Comparison of ENCODE assay signal across 8 mouse cellular contexts in the genomic region with DNA sequence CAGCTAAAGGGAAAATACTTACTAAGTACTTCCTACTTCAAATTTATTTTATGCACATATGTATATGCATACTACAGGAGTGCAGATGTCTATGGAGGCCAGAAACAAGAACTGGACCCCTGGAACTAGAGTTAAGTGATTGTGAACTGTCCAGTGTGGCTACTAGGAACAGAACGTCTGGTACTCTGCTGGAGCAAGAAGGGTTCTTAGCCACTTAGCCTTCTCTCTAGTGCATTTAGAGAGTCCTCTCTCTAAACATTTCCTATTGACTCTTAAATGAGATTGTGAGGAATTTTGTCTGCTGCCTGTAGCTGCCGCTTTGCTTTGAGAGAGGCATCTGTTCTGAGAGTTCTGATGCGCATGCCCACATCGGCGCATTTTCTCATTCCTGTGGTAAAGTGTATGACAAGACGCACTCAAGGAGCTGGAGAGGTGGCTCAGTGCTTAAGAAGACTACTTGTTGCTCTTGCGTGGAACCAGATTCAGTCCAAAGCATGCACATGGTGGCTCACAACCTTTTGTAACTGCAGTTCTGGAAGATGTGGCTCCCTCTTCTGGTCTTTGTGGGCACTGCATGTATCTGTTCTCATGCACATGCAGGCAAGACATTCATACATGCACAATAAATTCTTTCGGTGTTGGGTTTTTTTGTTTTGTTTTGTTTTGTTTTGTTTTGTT.
A peak's percentile ranks its signal among the peaks of the same experiment; 100 is the strongest.
DNase-seq lines count a peak whose midpoint lies in the region; ATAC-seq and TF ChIP-seq lines count a peak whose summit lies in the region.
"Had no signal": no experiment of that assay in that cellular context is flagged by ENCODE, and none has a peak within 500 bp of the region (broad histone marks: within the 10 kb centered on the region; RNA-seq: fewer than 3 reads in every experiment).

No protein-coding gene starts in this region.

- peak; percentile 17 to 55 (median 40); a peak in 5 of 6 replicates for TF ChIP-seq CTCF in MEL (IDR thresholded peaks at IDR 0.05 in 2 of 3, conservative IDR thresholded peaks at IDR 0.05 in 1 of 3; ENCODE audit: control insufficient read depth in 1 of 3, insufficient read depth in 1 of 3, low read depth in 2 of 3, low read length in 3 of 3, poor library complexity in 1 of 3, severe bottlenecking in 1 of 3)

- H3K4me1 ChIP-seq in MEL (ENCODE audit: control insufficient read depth in 1 of 2, insufficient read depth in 2 of 2, low read length in 2 of 2): no peaks in the 10 kb centered on the region

- H3K4me3 ChIP-seq in MEL (ENCODE audit: control insufficient read depth in 1 of 2, insufficient read depth in 1 of 2, low read depth in 2 of 2, low read length in 2 of 2): no peak overlapping the region
- H3K4me3 ChIP-seq: lung, embryonic 15.5 days had no signal

- DNase-seq in left cerebral cortex, adult 18-20 months (ENCODE audit: low spot score in 2 of 2): peak; percentile 3 to 38
- DNase-seq in left cerebral cortex, adult 8-10 months (ENCODE audit: low spot score in 2 of 2): no peak
- peak; percentile 32 for DNase-seq in MEL (ENCODE audit: low read depth, low spot score)
- DNase-seq in adrenal gland, postnatal 10 days: peak; percentile 67
- DNase-seq in frontal cortex, postnatal 25 days (ENCODE audit: low spot score in 2 of 2): peak; percentile 7 to 17
- DNase-seq in lung, postnatal 25 days (ENCODE audit: low spot score): peak; percentile 82

- H3K9me3 ChIP-seq in MEL (replicated peaks; ENCODE audit: insufficient read depth, low read length): no peaks in the 10 kb centered on the region
- H3K9me3 ChIP-seq: lung, embryonic 15.5 days had no signal

- peak; percentile 24 for TF ChIP-seq RAD21 in MEL (IDR thresholded peaks at IDR 0.05; ENCODE audit: low read depth, low read length)

- TF ChIP-seq EP300 in MEL (IDR thresholded peaks at IDR 0.05; ENCODE audit: low read depth in 1 of 2, low read length in 2 of 2): no peak

- H3K27ac ChIP-seq in MEL (ENCODE audit: control insufficient read depth, low read depth, low read length): no peak overlapping the region
- H3K27ac ChIP-seq: lung, embryonic 15.5 days had no signal

- H3K9ac ChIP-seq in MEL (ENCODE audit: control insufficient read depth, low read depth, low read length, poor library complexity, severe bottlenecking): no peak overlapping the region
- H3K9ac ChIP-seq: lung, embryonic 15.5 days had no signal

- no peaks in the 10 kb centered on the region; a peak in 1 of 4 replicates for H3K27me3 ChIP-seq in MEL (ENCODE audit: control insufficient read depth in 1 of 2, insufficient read depth in 2 of 2, low read length in 2 of 2)
- H3K27me3 ChIP-seq: lung, embryonic 15.5 days had no signal

- H3K79me2 ChIP-seq in MEL (ENCODE audit: control insufficient read depth, insufficient read depth, low read length, poor library complexity): no peaks in the 10 kb centered on the region

- no peaks in the 10 kb centered on the region for H3K36me3 ChIP-seq in MEL (ENCODE audit: control insufficient read depth in 1 of 2, insufficient read depth in 2 of 2, low read length in 2 of 2)
- H3K36me3 ChIP-seq: lung, embryonic 15.5 days had no signal

- ATAC-seq in erythroblast, adult 5-6 weeks (replicated peaks; ENCODE audit: low FRiP score, poor library complexity, severe bottlenecking): no peak

- TF ChIP-seq POLR2A in MEL (IDR thresholded peaks at IDR 0.05; ENCODE audit: control insufficient read depth in 1 of 2, insufficient read depth in 1 of 2, low read depth in 1 of 2, low read length in 2 of 2, poor library complexity in 1 of 2): no peak

TF ChIP-seq in MEL, 35 proteins besides CTCF, POLR2A, EP300 and RAD21:
- TF ChIP-seq SMC3 (IDR thresholded peaks at IDR 0.05; ENCODE audit: low read depth, low read length) (peak; percentile 44), MAFK (IDR thresholded peaks at IDR 0.05; ENCODE audit: borderline replicate concordance, low read depth, low read length) (no peak), NELFE (IDR thresholded peaks at IDR 0.05; ENCODE audit: low read depth, low read length) (no peak), TAL1 (IDR thresholded peaks at IDR 0.05; ENCODE audit: low read length) (no peak), ZMIZ1 (IDR thresholded peaks at IDR 0.05; ENCODE audit: low read depth, low read length) (no peak), TBP (IDR thresholded peaks at IDR 0.05; ENCODE audit: low read depth, low read length) (no peak)
TF ChIP-seq in MEL: peak in this region for 1.

Comparison
In these comparisons a context has a peak if more than half of its experiments do, and no peak if none do; other contexts are left out.
1. DNase-seq: peak in left cerebral cortex, adult 18-20 months (2 of 2), MEL (single experiment), adrenal gland, postnatal 10 days (single experiment), frontal cortex, postnatal 25 days (2 of 2) and lung, postnatal 25 days (single experiment); none in left cerebral cortex, adult 8-10 months (0 of 2).